Mouse (Mus musculus) small intestine, adult 2 months (tissue): ENCODE data around the gene Arxes1. TPM values are rescaled to one million over a fixed set of nuclear protein-coding genes. Genes with fewer than 3 reads are reported as not detected.

Source experiments
- polyA plus RNA-seq: library from polyadenylated mRNA; depleted of rRNA; stranded (reverse); fragments of >200 nt; gene quantifications from 2 replicates; pipeline ENCODE4 v1.2.3, GENCODE M21; 2012; rRNA removed

Arxes1 gene
- polyA plus RNA-seq, 1 experiment, result not detected

Other genes with a start within 250 kb of the Arxes1 start
- gene Bhlhb9, start 235.8 kb upstream of the Arxes1 start, polyA plus RNA-seq, result 0.13 and 0.52 TPM in 2 replicates
- 0.58 and 1.1 TPM in 2 replicates for gene Gprasp2, start 194.3 kb upstream of the Arxes1 start, polyA plus RNA-seq
- gene Arxes2, start 39.5 kb upstream of the Arxes1 start, polyA plus RNA-seq, result 0.51 and 0.57 TPM in 2 replicates
- gene Bex2, start 34.9 kb downstream of the Arxes1 start, polyA plus RNA-seq, result 0.52 and 0.72 TPM in 2 replicates
- not detected in 2 replicates for gene Nxf3, start 51.9 kb downstream of the Arxes1 start, polyA plus RNA-seq
- 0.20 TPM in 1 of 2 replicates, not detected in the other for gene Bex4, start 105.6 kb downstream of the Arxes1 start, polyA plus RNA-seq
- gene Tceal8, start 139.0 kb downstream of the Arxes1 start, polyA plus RNA-seq, result 0.08 and 0.61 TPM in 2 replicates
- gene Tceal5, start 170.5 kb downstream of the Arxes1 start, polyA plus RNA-seq, result 0.15 TPM in 1 of 2 replicates, not detected in the other
- not detected in 2 replicates for gene Tceal7, start 181.4 kb downstream of the Arxes1 start, polyA plus RNA-seq
- 0.15 and 1.9 TPM in 2 replicates for gene Bex1, start 182.1 kb downstream of the Arxes1 start, polyA plus RNA-seq
- 2.4 and 3.0 TPM in 2 replicates for gene Tceal9, start 211.7 kb downstream of the Arxes1 start, polyA plus RNA-seq
- 5.2 and 8.6 TPM in 2 replicates for gene Bex3, start 236.9 kb downstream of the Arxes1 start, polyA plus RNA-seq